Mouse (Mus musculus) left cerebral cortex, adult 6 months (tissue): ENCODE measurements around the gene 2310057N15Rik. TPM values are rescaled to one million over a fixed set of nuclear protein-coding genes. Genes with fewer than 3 reads are reported as not detected.

ENCODE experiments used
- long read RNA-seq, 2 experiments: library from polyadenylated mRNA; unstranded; transcript quantifications; one replicate each; pipeline ENCODE4 v2.0.0; 2019 to 2020
- polyA plus RNA-seq: library from polyadenylated mRNA; unstranded; fragments of <200 nt; fragmentation: Nextera tagmentation; gene quantifications from 2 replicates; pipeline ENCODE4 v1.2.3, GENCODE M21; 2021

Gene 2310057N15Rik
- not detected in 2 replicates for polyA plus RNA-seq
- long read RNA-seq, experiment 1, result 0 reads
- long read RNA-seq, experiment 2, result 0 reads

GRCm38 (mm10) chr16:88774106-88774505 lies at the start of gene 2310057N15Rik:
TSS of gene 2310057N15Rik (minus strand) at chr16:88774206.

GRCm38 (mm10) chr16:88820066-88820465 lies 46.1 kb upstream of the 2310057N15Rik start, which contains the start of gene Krtap15:
TSS of gene Krtap15 (plus strand) at chr16:88820215.

GRCm38 (mm10) chr16:88811827-88812226 lies 37.8 kb upstream of the 2310057N15Rik start, which contains the start of gene Gm20741:
TSS of gene Gm20741 (minus strand) at chr16:88812220.

GRCm38 (mm10) chr16:88777596-88777995 lies 3.6 kb upstream of the 2310057N15Rik start, which contains the start of gene Gm5965:
TSS of gene Gm5965 (plus strand) at chr16:88777896.

GRCm38 (mm10) chr16:88758547-88758946 lies 15.5 kb downstream of the 2310057N15Rik start, which contains the start of gene 2310034C09Rik:
TSS of gene 2310034C09Rik (plus strand) at chr16:88758847.

GRCm38 (mm10) chr16:88751535-88751934 lies 22.5 kb downstream of the 2310057N15Rik start, which contains the start of gene Krtap13:
TSS of gene Krtap13 (minus strand) at chr16:88751635.

GRCm38 (mm10) chr16:88728812-88729275 lies 45.2 kb downstream of the 2310057N15Rik start, which contains the start of gene Krtap13-1:
TSS of gene Krtap13-1 (plus strand) at chr16:88728862.

Other genes with a start within 250 kb of the 2310057N15Rik start
- not detected in 2 replicates for gene Cldn8, start 211.0 kb downstream of the 2310057N15Rik start, polyA plus RNA-seq
- gene Krtap24-1, start 161.9 kb downstream of the 2310057N15Rik start, polyA plus RNA-seq, result not detected in 2 replicates
- gene 2310079G19Rik, start 146.5 kb downstream of the 2310057N15Rik start, polyA plus RNA-seq, result not detected in 2 replicates
- not detected in 2 replicates for gene Krtap26-1, start 126.4 kb downstream of the 2310057N15Rik start, polyA plus RNA-seq
- not detected in 2 replicates for gene Krtap27-1, start 102.5 kb downstream of the 2310057N15Rik start, polyA plus RNA-seq
- not detected in 2 replicates for gene 2310061N02Rik, start 66.2 kb downstream of the 2310057N15Rik start, polyA plus RNA-seq
- gene Krtap13-1, start 45.3 kb downstream of the 2310057N15Rik start, polyA plus RNA-seq, result not detected in 2 replicates
- gene Krtap13, start 22.6 kb downstream of the 2310057N15Rik start, polyA plus RNA-seq, result not detected in 2 replicates
- gene 2310034C09Rik, start 15.4 kb downstream of the 2310057N15Rik start, polyA plus RNA-seq, result not detected in 2 replicates
- not detected in 2 replicates for gene Gm5965, start 3.7 kb upstream of the 2310057N15Rik start, polyA plus RNA-seq
- not detected in 2 replicates for gene Gm20741, start 38.0 kb upstream of the 2310057N15Rik start, polyA plus RNA-seq
- gene Krtap15, start 46.0 kb upstream of the 2310057N15Rik start, polyA plus RNA-seq, result not detected in 2 replicates
- gene Krtap14, start 51.9 kb upstream of the 2310057N15Rik start, polyA plus RNA-seq, result not detected in 2 replicates
- not detected in 2 replicates for gene Krtap19-1, start 95.2 kb upstream of the 2310057N15Rik start, polyA plus RNA-seq
- gene Krtap19-2, start 100.1 kb upstream of the 2310057N15Rik start, polyA plus RNA-seq, result not detected in 2 replicates
- not detected in 2 replicates for gene Krtap19-3, start 103.8 kb upstream of the 2310057N15Rik start, polyA plus RNA-seq
- gene Krtap19-4, start 110.9 kb upstream of the 2310057N15Rik start, polyA plus RNA-seq, result not detected in 2 replicates
- gene Krtap19-5, start 122.3 kb upstream of the 2310057N15Rik start, polyA plus RNA-seq, result not detected in 2 replicates
- gene Krtap19-9b, start 158.1 kb upstream of the 2310057N15Rik start, polyA plus RNA-seq, result not detected in 2 replicates
- gene Krtap16-3, start 188.7 kb upstream of the 2310057N15Rik start, polyA plus RNA-seq, result not detected in 2 replicates
- gene Krtap22-2, start 236.6 kb upstream of the 2310057N15Rik start, polyA plus RNA-seq, result not detected in 2 replicates
- not detected in 2 replicates for gene Gm10229, start 241.1 kb upstream of the 2310057N15Rik start, polyA plus RNA-seq